Mouse (Mus musculus): ENCODE data around the gene Orc3. TPM values are rescaled to one million over a fixed set of nuclear protein-coding genes. Genes with fewer than 3 reads are reported as not detected.
"Not testable (repeated sequence)": the region's sequence is repeated elsewhere in the genome, so short reads cannot be mapped to it uniquely, and the experiment has no call there.

Gene Orc3
- polyA plus RNA-seq, 1 experiment from 2014 or later = 39.6 TPM

- H3K4me2 ChIP-seq = no peak overlapping the region
- WGBS (ENCODE audit: insufficient replicate concordance) = 63% methylated on average over 5 of the region's 5 CpGs
- H3K4me3 ChIP-seq (replicated peaks) = no peak overlapping the region
- no peaks in the 10 kb centered on the region for H3K4me1 ChIP-seq (replicated peaks)
- H3K36me3 ChIP-seq (replicated peaks) = peaks cover 76% of the 10 kb centered on the region
- ATAC-seq (ENCODE audit: insufficient read depth) = no peak
- no peak overlapping the region for H3K9ac ChIP-seq
- H3K9me3 ChIP-seq (replicated peaks) = no peaks in the 10 kb centered on the region
- no peak overlapping the region for H3K27ac ChIP-seq (replicated peaks)
- H3K27me3 ChIP-seq = no peaks in the 10 kb centered on the region
Observed at GRCm38 (mm10) chr4:34582476-34582875, 32.3 kb downstream of the Orc3 start.

GRCm38 (mm10) chr4:34581990-34582389, 32.8 kb downstream of the Orc3 start:
- Histone ChIP-seq H3K27me3 (no peaks in the 10 kb centered on the region), H3K4me2 (no peak overlapping the region), H3K4me3 (replicated peaks) (no peak overlapping the region), H3K9ac (no peak overlapping the region), H3K36me3 (replicated peaks) (peaks cover 77% of the 10 kb centered on the region), H3K9me3 (replicated peaks) (no peaks in the 10 kb centered on the region), H3K27ac (replicated peaks) (no peak overlapping the region), H3K4me1 (replicated peaks) (no peaks in the 10 kb centered on the region)
- 66% methylated on average over 7 of the region's 7 CpGs for WGBS (ENCODE audit: insufficient replicate concordance)
- no peak for ATAC-seq (ENCODE audit: insufficient read depth)

GRCm38 (mm10) chr4:34581489-34581888, 33.3 kb downstream of the Orc3 start:
- H3K4me2 ChIP-seq; H3K27ac ChIP-seq (replicated peaks); H3K9ac ChIP-seq; H3K4me1 ChIP-seq (replicated peaks); H3K4me3 ChIP-seq (replicated peaks); ATAC-seq (ENCODE audit: insufficient read depth); H3K27me3 ChIP-seq; H3K9me3 ChIP-seq (replicated peaks): not testable (repeated sequence)
- WGBS (ENCODE audit: insufficient replicate concordance) = 47% methylated on average over 1 of the region's 1 CpGs
- H3K36me3 ChIP-seq (replicated peaks) = peaks cover 79% of the 10 kb centered on the region

GRCm38 (mm10) chr4:34579215-34579614, 35.5 kb downstream of the Orc3 start:
- Histone ChIP-seq H3K4me3 (replicated peaks) (no peak overlapping the region), H3K9ac (no peak overlapping the region), H3K9me3 (replicated peaks) (no peaks in the 10 kb centered on the region), H3K4me2 (no peak overlapping the region), H3K27me3 (no peaks in the 10 kb centered on the region), H3K36me3 (replicated peaks) (peaks cover 91% of the 10 kb centered on the region), H3K27ac (replicated peaks) (no peak overlapping the region), H3K4me1 (replicated peaks) (no peaks in the 10 kb centered on the region)
- WGBS (ENCODE audit: insufficient replicate concordance) = 82% methylated on average over 1 of the region's 1 CpGs
- no peak for ATAC-seq (ENCODE audit: insufficient read depth)

GRCm38 (mm10) chr4:34577028-34577427, 37.7 kb downstream of the Orc3 start:
- no peak overlapping the region for H3K4me3 ChIP-seq (replicated peaks)
- H3K36me3 ChIP-seq (replicated peaks) = peaks cover 89% of the 10 kb centered on the region
- H3K27ac ChIP-seq (replicated peaks) = no peak overlapping the region
- no peaks in the 10 kb centered on the region for H3K9me3 ChIP-seq (replicated peaks)
- no peak overlapping the region for H3K4me2 ChIP-seq
- ATAC-seq (ENCODE audit: insufficient read depth) = no peak
- 96% methylated on average over 2 of the region's 2 CpGs for WGBS (ENCODE audit: insufficient replicate concordance)
- no peaks in the 10 kb centered on the region for H3K4me1 ChIP-seq (replicated peaks)
- H3K9ac ChIP-seq = no peak overlapping the region
- H3K27me3 ChIP-seq = no peaks in the 10 kb centered on the region

- H3K4me3 ChIP-seq (replicated peaks) = no peak overlapping the region
- no peak overlapping the region for H3K27ac ChIP-seq (replicated peaks)
- peaks cover 91% of the 10 kb centered on the region for H3K36me3 ChIP-seq (replicated peaks)
- H3K9ac ChIP-seq = no peak overlapping the region
- no peaks in the 10 kb centered on the region for H3K4me1 ChIP-seq (replicated peaks)
- H3K4me2 ChIP-seq = no peak overlapping the region
- no peak for ATAC-seq (ENCODE audit: insufficient read depth)
- H3K27me3 ChIP-seq = no peaks in the 10 kb centered on the region
- H3K9me3 ChIP-seq (replicated peaks) = no peaks in the 10 kb centered on the region
- 82% methylated on average over 2 of the region's 2 CpGs for WGBS (ENCODE audit: insufficient replicate concordance)
Observed at GRCm38 (mm10) chr4:34572876-34573275, 41.9 kb downstream of the Orc3 start.

GRCm38 (mm10) chr4:34566226-34566625, 48.5 kb downstream of the Orc3 start:
- Histone ChIP-seq H3K27me3 (no peaks in the 10 kb centered on the region), H3K9me3 (replicated peaks) (no peaks in the 10 kb centered on the region), H3K36me3 (replicated peaks) (peaks cover 72% of the 10 kb centered on the region), H3K4me1 (replicated peaks) (no peaks in the 10 kb centered on the region), H3K4me2 (no peak overlapping the region), H3K27ac (replicated peaks) (no peak overlapping the region), H3K4me3 (replicated peaks) (no peak overlapping the region), H3K9ac (no peak overlapping the region)
- WGBS (ENCODE audit: insufficient replicate concordance) = 89% methylated on average over 6 of the region's 6 CpGs
- ATAC-seq (ENCODE audit: insufficient read depth) = no peak

- Histone ChIP-seq H3K4me1 (replicated peaks) (peaks cover 19% of the 10 kb centered on the region), H3K36me3 (replicated peaks) (peaks cover 26% of the 10 kb centered on the region), H3K4me2 (no peak overlapping the region), H3K9ac (no peak overlapping the region), H3K27ac (replicated peaks) (no peak overlapping the region), H3K9me3 (replicated peaks) (no peaks in the 10 kb centered on the region), H3K4me3 (replicated peaks) (no peak overlapping the region), H3K27me3 (no peaks in the 10 kb centered on the region)
- no peak for ATAC-seq (ENCODE audit: insufficient read depth)
- WGBS (ENCODE audit: insufficient replicate concordance) = 58% methylated on average over 4 of the region's 4 CpGs
Observed at GRCm38 (mm10) chr4:34560971-34561370, 53.8 kb downstream of the Orc3 start.

- no peaks in the 10 kb centered on the region for H3K9me3 ChIP-seq (replicated peaks)
- H3K9ac ChIP-seq = no peak overlapping the region
- H3K4me3 ChIP-seq (replicated peaks) = no peak overlapping the region
- ATAC-seq (ENCODE audit: insufficient read depth) = no peak
- peaks cover 4% of the 10 kb centered on the region; the same call in 1 of the 2 replicates for H3K36me3 ChIP-seq (replicated peaks)
- peaks cover 41% of the 10 kb centered on the region for H3K4me1 ChIP-seq (replicated peaks)
- no peaks in the 10 kb centered on the region for H3K27me3 ChIP-seq
- H3K4me2 ChIP-seq = no peak overlapping the region
- H3K27ac ChIP-seq (replicated peaks) = no peak overlapping the region
Observed at GRCm38 (mm10) chr4:34556183-34556582, 58.6 kb downstream of the Orc3 start.

GRCm38 (mm10) chr4:34555604-34556003, 59.1 kb downstream of the Orc3 start:
- Histone ChIP-seq H3K36me3 (replicated peaks) (peaks cover 4% of the 10 kb centered on the region; the same call in 1 of the 2 replicates), H3K9me3 (replicated peaks) (no peaks in the 10 kb centered on the region), H3K27ac (replicated peaks) (no peak overlapping the region), H3K4me2 (no peak overlapping the region), H3K27me3 (no peaks in the 10 kb centered on the region), H3K4me3 (replicated peaks) (no peak overlapping the region), H3K4me1 (replicated peaks) (peaks cover 41% of the 10 kb centered on the region), H3K9ac (no peak overlapping the region)
- no peak for ATAC-seq (ENCODE audit: insufficient read depth)
- WGBS (ENCODE audit: insufficient replicate concordance) = 87% methylated on average over 3 of the region's 3 CpGs

- no peaks in the 10 kb centered on the region for H3K9me3 ChIP-seq (replicated peaks)
- no peaks in the 10 kb centered on the region for H3K27me3 ChIP-seq
- H3K4me2 ChIP-seq = no peak overlapping the region
- no peak overlapping the region for H3K9ac ChIP-seq
- 60% methylated on average over 1 of the region's 1 CpGs for WGBS (ENCODE audit: insufficient replicate concordance)
- H3K36me3 ChIP-seq (replicated peaks) = peaks cover 4% of the 10 kb centered on the region; the same call in 1 of the 2 replicates
- H3K27ac ChIP-seq (replicated peaks) = no peak overlapping the region
- H3K4me3 ChIP-seq (replicated peaks) = no peak overlapping the region
- no peak for ATAC-seq (ENCODE audit: insufficient read depth)
- H3K4me1 ChIP-seq (replicated peaks) = peaks cover 45% of the 10 kb centered on the region
Observed at GRCm38 (mm10) chr4:34554596-34554995, 60.1 kb downstream of the Orc3 start.

GRCm38 (mm10) chr4:34551966-34552365, 62.8 kb downstream of the Orc3 start:
- Histone ChIP-seq H3K4me3 (replicated peaks) (peak overlapping the region; percentile 98), H3K4me2 (peak overlapping the region; percentile 72), H3K36me3 (replicated peaks) (peaks cover 4% of the 10 kb centered on the region; the same call in 1 of the 2 replicates), H3K9me3 (replicated peaks) (no peaks in the 10 kb centered on the region), H3K27ac (replicated peaks) (peak overlapping the region; percentile 93), H3K4me1 (replicated peaks) (peaks cover 37% of the 10 kb centered on the region), H3K9ac (peak overlapping the region; percentile 100), H3K27me3 (no peaks in the 10 kb centered on the region)
- no peak for ATAC-seq (ENCODE audit: insufficient read depth)
- 19% methylated on average over 3 of the region's 3 CpGs for WGBS (ENCODE audit: insufficient replicate concordance)

Measured in liver, embryonic 15.5 days (tissue).